Mouse (Mus musculus): ENCODE data around the gene Arhgdia. TPM values are rescaled to one million over a fixed set of nuclear protein-coding genes. Genes with fewer than 3 reads are reported as not detected.
"Not testable (repeated sequence)": the region's sequence is repeated elsewhere in the genome, so short reads cannot be mapped to it uniquely, and the experiment has no call there.

Arhgdia gene
- polyA plus RNA-seq, 1 experiment, result 269 TPM

DNA sequence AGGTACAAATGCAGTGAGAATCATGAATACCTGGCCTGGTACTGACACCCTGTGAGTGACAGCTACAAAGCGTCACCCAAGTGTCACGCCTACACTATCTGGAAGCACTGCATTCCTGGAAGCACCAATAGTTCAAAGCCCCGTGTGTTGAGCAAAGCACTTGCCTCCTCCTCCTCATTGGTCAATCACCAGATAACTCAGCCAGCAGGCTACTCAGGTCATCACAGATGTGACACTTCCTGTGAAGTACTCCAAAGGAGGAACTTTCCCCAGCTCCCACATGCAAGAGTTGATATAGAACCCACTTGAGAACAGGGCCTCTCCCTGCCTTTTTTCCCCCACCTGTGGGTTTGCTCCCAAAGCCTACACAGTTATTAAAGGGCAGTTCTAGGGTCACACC is 10.3 kb downstream of the Arhgdia start:
- Histone ChIP-seq H3K27me3 (ENCODE audit: control insufficient read depth, insufficient read depth, low read length, poor library complexity, severe bottlenecking) (no peaks in the 10 kb centered on the region), H3K4me1 (ENCODE audit: control insufficient read depth, insufficient read depth, low read length) (no peaks in the 10 kb centered on the region), H3K27ac (ENCODE audit: insufficient read depth, low read length) (no peak overlapping the region), H3K9ac (ENCODE audit: low read depth, poor library complexity, severe bottlenecking) (peak overlapping the region; percentile 79; the same call in 1 of the 2 replicates), H3K4me3 (ENCODE audit: low read depth, low read length) (no peak overlapping the region), H3K36me3 (ENCODE audit: control insufficient read depth, insufficient read depth, low read length, poor library complexity, severe bottlenecking) (peaks cover 44% of the 10 kb centered on the region), H3K9me3 (replicated peaks; ENCODE audit: control insufficient read depth, insufficient read depth, low read length, poor library complexity, severe bottlenecking) (no peaks in the 10 kb centered on the region)
- no peak for TF ChIP-seq CTCF (IDR thresholded peaks at IDR 0.05; ENCODE audit: low read depth, low read length)
- TF ChIP-seq EP300 (IDR thresholded peaks at IDR 0.05; ENCODE audit: insufficient read depth, low read depth, low read length), result no peak

- Histone ChIP-seq H3K36me3 (ENCODE audit: control insufficient read depth, insufficient read depth, low read length, poor library complexity, severe bottlenecking) (peaks cover 71% of the 10 kb centered on the region), H3K9ac (ENCODE audit: low read depth, poor library complexity, severe bottlenecking) (no peak overlapping the region), H3K27me3 (ENCODE audit: control insufficient read depth, insufficient read depth, low read length, poor library complexity, severe bottlenecking) (no peaks in the 10 kb centered on the region), H3K27ac (ENCODE audit: insufficient read depth, low read length) (no peak overlapping the region), H3K4me3 (ENCODE audit: low read depth, low read length) (no peak overlapping the region), H3K4me1 (ENCODE audit: control insufficient read depth, insufficient read depth, low read length) (no peaks in the 10 kb centered on the region), H3K9me3 (replicated peaks; ENCODE audit: control insufficient read depth, insufficient read depth, low read length, poor library complexity, severe bottlenecking) (no peaks in the 10 kb centered on the region)
- TF ChIP-seq EP300 (IDR thresholded peaks at IDR 0.05; ENCODE audit: insufficient read depth, low read depth, low read length), result no peak
- TF ChIP-seq POLR2A (IDR thresholded peaks at IDR 0.05; ENCODE audit: insufficient read depth, low read length), result no peak
- no peak for TF ChIP-seq CTCF (IDR thresholded peaks at IDR 0.05; ENCODE audit: low read depth, low read length)
These were observed 13.1 kb downstream of the Arhgdia start for GRCm38 (mm10) chr11:120568324-120568723.

GRCm38 (mm10) chr11:120565114-120565513 is 16.3 kb downstream of the Arhgdia start:
- H3K9me3 ChIP-seq (replicated peaks; ENCODE audit: control insufficient read depth, insufficient read depth, low read length, poor library complexity, severe bottlenecking), result no peaks in the 10 kb centered on the region
- H3K27ac ChIP-seq (ENCODE audit: insufficient read depth, low read length), result no peak overlapping the region
- no peaks in the 10 kb centered on the region for H3K27me3 ChIP-seq (ENCODE audit: control insufficient read depth, insufficient read depth, low read length, poor library complexity, severe bottlenecking)
- H3K4me3 ChIP-seq (ENCODE audit: low read depth, low read length), result no peak overlapping the region
- H3K36me3 ChIP-seq (ENCODE audit: control insufficient read depth, insufficient read depth, low read length, poor library complexity, severe bottlenecking), result peaks cover 90% of the 10 kb centered on the region
- no peaks in the 10 kb centered on the region for H3K4me1 ChIP-seq (ENCODE audit: control insufficient read depth, insufficient read depth, low read length)
- H3K9ac ChIP-seq (ENCODE audit: low read depth, poor library complexity, severe bottlenecking), result no peak overlapping the region
- TF ChIP-seq CTCF (IDR thresholded peaks at IDR 0.05; ENCODE audit: low read depth, low read length) (peak; percentile 0), POLR2A (IDR thresholded peaks at IDR 0.05; ENCODE audit: insufficient read depth, low read length) (no peak), EP300 (IDR thresholded peaks at IDR 0.05; ENCODE audit: insufficient read depth, low read depth, low read length) (no peak)

DNA sequence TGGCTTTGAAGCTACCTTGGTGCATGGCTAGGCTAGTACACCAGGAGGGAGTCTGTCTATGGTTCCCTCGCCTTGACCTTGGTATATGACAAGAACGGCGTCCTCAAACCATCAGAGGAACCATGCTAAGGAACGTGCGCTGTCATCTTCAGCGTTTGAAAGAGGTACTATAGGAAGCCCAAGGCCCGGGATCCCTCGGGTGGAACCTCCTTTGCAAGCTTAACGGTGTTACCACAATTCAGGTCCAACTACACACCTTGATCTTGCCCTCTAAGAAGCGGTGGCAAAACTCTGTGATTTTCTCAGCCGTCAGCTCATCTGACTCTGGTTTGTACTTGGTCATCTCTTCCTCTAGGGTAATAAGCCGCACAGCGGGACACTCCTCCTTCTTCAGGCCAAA is 18.5 kb downstream of the Arhgdia start:
- Histone ChIP-seq H3K36me3 (ENCODE audit: control insufficient read depth, insufficient read depth, low read length, poor library complexity, severe bottlenecking) (peaks cover 77% of the 10 kb centered on the region), H3K27me3 (ENCODE audit: control insufficient read depth, insufficient read depth, low read length, poor library complexity, severe bottlenecking) (no peaks in the 10 kb centered on the region)
- no peak for TF ChIP-seq EP300 (IDR thresholded peaks at IDR 0.05; ENCODE audit: insufficient read depth, low read depth, low read length)
- no peak for TF ChIP-seq POLR2A (IDR thresholded peaks at IDR 0.05; ENCODE audit: insufficient read depth, low read length)
- TF ChIP-seq CTCF (IDR thresholded peaks at IDR 0.05; ENCODE audit: low read depth, low read length), result no peak

GRCm38 (mm10) chr11:120560952-120561728 is 20.3 kb downstream of the Arhgdia start:
- H3K9me3 ChIP-seq (replicated peaks; ENCODE audit: control insufficient read depth, insufficient read depth, low read length, poor library complexity, severe bottlenecking), result no peaks in the 10 kb centered on the region
- no peaks in the 10 kb centered on the region for H3K4me1 ChIP-seq (ENCODE audit: control insufficient read depth, insufficient read depth, low read length)
- H3K4me3 ChIP-seq (ENCODE audit: low read depth, low read length), result no peak overlapping the region
- H3K27ac ChIP-seq (ENCODE audit: insufficient read depth, low read length), result peak overlapping the region; percentile 17; the same call in 1 of the 2 replicates
- no peaks in the 10 kb centered on the region for H3K27me3 ChIP-seq (ENCODE audit: control insufficient read depth, insufficient read depth, low read length, poor library complexity, severe bottlenecking)
- peaks cover 59% of the 10 kb centered on the region for H3K36me3 ChIP-seq (ENCODE audit: control insufficient read depth, insufficient read depth, low read length, poor library complexity, severe bottlenecking)
- no peak overlapping the region for H3K9ac ChIP-seq (ENCODE audit: low read depth, poor library complexity, severe bottlenecking)
- no peak for TF ChIP-seq EP300 (IDR thresholded peaks at IDR 0.05; ENCODE audit: insufficient read depth, low read depth, low read length)

More for the DNA sequence above, 18.5 kb downstream of the Arhgdia start:
- H3K9ac ChIP-seq (ENCODE audit: low read depth, poor library complexity, severe bottlenecking), result no peak overlapping the region
- H3K4me1 ChIP-seq (ENCODE audit: control insufficient read depth, insufficient read depth, low read length), result no peaks in the 10 kb centered on the region
- H3K27ac ChIP-seq (ENCODE audit: insufficient read depth, low read length), result no peak overlapping the region
- no peaks in the 10 kb centered on the region for H3K9me3 ChIP-seq (replicated peaks; ENCODE audit: control insufficient read depth, insufficient read depth, low read length, poor library complexity, severe bottlenecking)
- no peak overlapping the region for H3K4me3 ChIP-seq (ENCODE audit: low read depth, low read length)

GRCm38 (mm10) chr11:120558843-120559242 is 22.6 kb downstream of the Arhgdia start:
- not testable (repeated sequence) for H3K9ac ChIP-seq (ENCODE audit: low read depth, poor library complexity, severe bottlenecking); H3K9me3 ChIP-seq (replicated peaks; ENCODE audit: control insufficient read depth, insufficient read depth, low read length, poor library complexity, severe bottlenecking); H3K27me3 ChIP-seq (ENCODE audit: control insufficient read depth, insufficient read depth, low read length, poor library complexity, severe bottlenecking); H3K27ac ChIP-seq (ENCODE audit: insufficient read depth, low read length); H3K4me3 ChIP-seq (ENCODE audit: low read depth, low read length); H3K4me1 ChIP-seq (ENCODE audit: control insufficient read depth, insufficient read depth, low read length)
- peaks cover 38% of the 10 kb centered on the region for H3K36me3 ChIP-seq (ENCODE audit: control insufficient read depth, insufficient read depth, low read length, poor library complexity, severe bottlenecking)
